Mouse (Mus musculus): ENCODE results near the gene Map1a. TPM values are rescaled to one million over a fixed set of nuclear protein-coding genes. Genes with fewer than 3 reads are reported as not detected.

Gene Map1a
- polyA plus RNA-seq, 1 experiment from 2014 or later = 31.2 TPM

- H3K36me3 ChIP-seq = peaks cover 30% of the 10 kb centered on the region
- no peaks in the 10 kb centered on the region for H3K27me3 ChIP-seq
- H3K4me3 ChIP-seq = no peak overlapping the region
- no peak overlapping the region for H3K9ac ChIP-seq
- no peaks in the 10 kb centered on the region for H3K9me3 ChIP-seq
- H3K4me1 ChIP-seq (replicated peaks) = no peaks in the 10 kb centered on the region
- ATAC-seq (ENCODE audit: low FRiP score, low read depth) = no peak
- no peak overlapping the region for H3K4me2 ChIP-seq
- H3K27ac ChIP-seq (replicated peaks) = no peak overlapping the region
- WGBS = 85% methylated on average over 10 of the region's 10 CpGs
These were observed 34.5 kb downstream of the Map1a start for GRCm38 (mm10) chr2:121323693-121324470.

- H3K4me2 ChIP-seq = no peak overlapping the region
- WGBS = 92% methylated on average over 2 of the region's 2 CpGs
- H3K9me3 ChIP-seq = no peaks in the 10 kb centered on the region
- no peaks in the 10 kb centered on the region for H3K4me1 ChIP-seq (replicated peaks)
- no peak overlapping the region for H3K27ac ChIP-seq (replicated peaks)
- no peak for ATAC-seq (ENCODE audit: low FRiP score, low read depth)
- no peak overlapping the region for H3K9ac ChIP-seq
- H3K36me3 ChIP-seq = peaks cover 35% of the 10 kb centered on the region
- H3K4me3 ChIP-seq = no peak overlapping the region
- no peaks in the 10 kb centered on the region for H3K27me3 ChIP-seq
These were observed 40.1 kb downstream of the Map1a start for GRCm38 (mm10) chr2:121329492-121329891.

- H3K4me2 ChIP-seq = no peak overlapping the region
- ATAC-seq (ENCODE audit: low FRiP score, low read depth) = no peak
- H3K4me1 ChIP-seq (replicated peaks) = no peaks in the 10 kb centered on the region
- H3K27ac ChIP-seq (replicated peaks) = no peak overlapping the region
- no peaks in the 10 kb centered on the region for H3K9me3 ChIP-seq
- H3K36me3 ChIP-seq = peaks cover 42% of the 10 kb centered on the region
- H3K27me3 ChIP-seq = no peaks in the 10 kb centered on the region
- H3K9ac ChIP-seq = no peak overlapping the region
- no peak overlapping the region for H3K4me3 ChIP-seq
These were observed 49.7 kb downstream of the Map1a start for GRCm38 (mm10) chr2:121339057-121339456.

- H3K4me3 ChIP-seq = no peak overlapping the region
- H3K36me3 ChIP-seq = peaks cover 10% of the 10 kb centered on the region
- 60% methylated on average over 8 of the region's 8 CpGs for WGBS
- H3K4me2 ChIP-seq = no peak overlapping the region
- peaks cover 19% of the 10 kb centered on the region for H3K4me1 ChIP-seq (replicated peaks)
- H3K27me3 ChIP-seq = no peaks in the 10 kb centered on the region
- no peak for ATAC-seq (ENCODE audit: low FRiP score, low read depth)
- H3K9me3 ChIP-seq = no peaks in the 10 kb centered on the region
- H3K27ac ChIP-seq (replicated peaks) = no peak overlapping the region
- no peak overlapping the region for H3K9ac ChIP-seq
These were observed 63.8 kb downstream of the Map1a start for GRCm38 (mm10) chr2:121353156-121353555.

- H3K4me3 ChIP-seq = peak overlapping the region; percentile 77
- H3K36me3 ChIP-seq = peaks cover 8% of the 10 kb centered on the region
- peak overlapping the region; percentile 85 for H3K9ac ChIP-seq
- no peaks in the 10 kb centered on the region for H3K27me3 ChIP-seq
- no peaks in the 10 kb centered on the region for H3K9me3 ChIP-seq
- ATAC-seq (ENCODE audit: low FRiP score, low read depth) = no peak
- WGBS = 2% methylated on average over 6 of the region's 6 CpGs
- H3K4me1 ChIP-seq (replicated peaks) = peaks cover 23% of the 10 kb centered on the region
- H3K27ac ChIP-seq (replicated peaks) = peak overlapping the region; percentile 88
- H3K4me2 ChIP-seq = peak overlapping the region; percentile 80
These were observed 65.0 kb downstream of the Map1a start for GRCm38 (mm10) chr2:121354378-121354777.

- under 1% methylated on average over 57 of the region's 58 CpGs for WGBS
- peaks cover 2% of the 10 kb centered on the region for H3K36me3 ChIP-seq
- peak within 1 kb of the TSS; percentile 77 for H3K4me3 ChIP-seq
- H3K9ac ChIP-seq = peak within 1 kb of the TSS; percentile 85
- ATAC-seq (ENCODE audit: low FRiP score, low read depth) = peak; percentile 96
- H3K27ac ChIP-seq (replicated peaks) = peak within 1 kb of the TSS; percentile 88
- H3K4me2 ChIP-seq = peak within 1 kb of the TSS; percentile 80
- peaks cover 25% of the 10 kb centered on the region for H3K4me1 ChIP-seq (replicated peaks)
- H3K9me3 ChIP-seq = no peaks in the 10 kb centered on the region
- no peaks in the 10 kb centered on the region for H3K27me3 ChIP-seq
These were observed 65.6 kb downstream of the Map1a start, which contains the start of gene Ppip5k1 for GRCm38 (mm10) chr2:121354820-121355592. Ppip5k1 (minus strand) TSS chr2:121355396.

GRCm38 (mm10) chr2:121357494-121357893 lies 68.1 kb downstream of the Map1a start, which contains the start of gene Ckmt1:
Ckmt1 (plus strand) TSS chr2:121357714.
- Histone ChIP-seq H3K27me3 (no peaks in the 10 kb centered on the region), H3K4me2 (peak within 1 kb of the TSS; percentile 61), H3K36me3 (no peaks in the 10 kb centered on the region), H3K27ac (replicated peaks) (peak within 1 kb of the TSS; percentile 85), H3K9ac (peak within 1 kb of the TSS; percentile 71), H3K4me3 (peak within 1 kb of the TSS; percentile 47), H3K4me1 (replicated peaks) (peaks cover 25% of the 10 kb centered on the region), H3K9me3 (no peaks in the 10 kb centered on the region)
- 67% methylated on average over 5 of the region's 5 CpGs for WGBS
- ATAC-seq (ENCODE audit: low FRiP score, low read depth) = no peak

- Histone ChIP-seq H3K27ac (replicated peaks) (peak overlapping the region; percentile 85), H3K36me3 (no peaks in the 10 kb centered on the region), H3K27me3 (no peaks in the 10 kb centered on the region), H3K9ac (peak overlapping the region; percentile 71), H3K4me2 (peak overlapping the region; percentile 61), H3K4me1 (replicated peaks) (peaks cover 25% of the 10 kb centered on the region), H3K9me3 (no peaks in the 10 kb centered on the region), H3K4me3 (peak overlapping the region; percentile 47)
- WGBS = 4% methylated on average over 4 of the region's 4 CpGs
- no peak for ATAC-seq (ENCODE audit: low FRiP score, low read depth)
These were observed 68.6 kb downstream of the Map1a start for GRCm38 (mm10) chr2:121357961-121358360.

- Histone ChIP-seq H3K4me1 (replicated peaks) (peaks cover 25% of the 10 kb centered on the region), H3K36me3 (no peaks in the 10 kb centered on the region), H3K27me3 (no peaks in the 10 kb centered on the region), H3K4me3 (peak overlapping the region; percentile 47), H3K4me2 (peak overlapping the region; percentile 61), H3K9ac (peak overlapping the region; percentile 71), H3K9me3 (no peaks in the 10 kb centered on the region), H3K27ac (replicated peaks) (peak overlapping the region; percentile 85)
- peak; percentile 83 for ATAC-seq (ENCODE audit: low FRiP score, low read depth)
- under 1% methylated on average over 16 of the region's 16 CpGs for WGBS
These were observed 69.0 kb downstream of the Map1a start for GRCm38 (mm10) chr2:121358381-121358780.

- H3K4me1 ChIP-seq (replicated peaks) = peaks cover 20% of the 10 kb centered on the region
- peak overlapping the region; percentile 47 for H3K4me3 ChIP-seq
- 55% methylated on average over 4 of the region's 4 CpGs for WGBS
- no peaks in the 10 kb centered on the region for H3K9me3 ChIP-seq
- ATAC-seq (ENCODE audit: low FRiP score, low read depth) = no peak
- peak overlapping the region; percentile 61 for H3K4me2 ChIP-seq
- no peak overlapping the region for H3K9ac ChIP-seq
- H3K36me3 ChIP-seq = peaks cover 7% of the 10 kb centered on the region; the same call in 1 of the 2 replicates
- H3K27me3 ChIP-seq = no peaks in the 10 kb centered on the region
- no peak overlapping the region for H3K27ac ChIP-seq (replicated peaks)
These were observed 70.1 kb downstream of the Map1a start for GRCm38 (mm10) chr2:121359461-121359860.
